Mouse (Mus musculus): Measurements from ENCODE around the gene Tmem266. TPM values are rescaled to one million over a fixed set of nuclear protein-coding genes. Genes with fewer than 3 reads are reported as not detected.
A peak's percentile ranks its signal among the peaks of the same experiment; 100 is the strongest.

Tmem266 gene
- 1 to 10 TPM; 5.0 to 6.7 TPM for total RNA-seq (2021)

- peak; percentile 83 to 84 for DNase-seq
These were observed at the start of gene Tmem266, which contains the start of gene Nrg4 for GRCm38 (mm10) chr9:55326515-55327233. Gene Tmem266, plus strand, starts transcription at chr9:55326913. Gene Nrg4, minus strand, starts transcription at chr9:55326844.

- peak; percentile 4 to 7 for DNase-seq
These were observed 49.2 kb upstream of the Tmem266 start for GRCm38 (mm10) chr9:55277562-55277961.

- no peak for DNase-seq
These were observed 47.4 kb upstream of the Tmem266 start for GRCm38 (mm10) chr9:55279114-55279825.

DNA sequence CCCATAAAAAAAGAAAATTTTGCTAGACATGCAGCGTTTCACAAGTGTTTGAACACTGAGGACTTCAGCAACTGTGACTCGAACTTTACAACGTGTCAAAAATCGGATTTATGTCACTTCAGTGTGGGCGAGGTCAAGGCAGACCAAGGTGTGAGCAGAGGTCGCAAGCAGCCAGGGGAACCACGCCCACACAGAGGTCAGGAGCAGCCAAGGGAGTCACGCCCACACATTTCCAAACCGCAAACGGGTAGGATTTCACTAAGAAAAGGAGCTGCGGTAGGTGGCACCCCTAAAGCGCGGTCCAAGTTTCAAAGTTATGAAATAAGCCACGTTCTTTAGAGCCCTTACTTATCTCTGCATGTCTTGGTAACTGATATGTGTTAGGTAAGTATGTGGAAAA lies 43.2 kb upstream of the Tmem266 start:
- DNase-seq, result no peak

GRCm38 (mm10) chr9:55285197-55285596 lies 41.5 kb upstream of the Tmem266 start:
- DNase-seq, result no peak

GRCm38 (mm10) chr9:55289475-55290198 lies 37.1 kb upstream of the Tmem266 start:
- no peak for DNase-seq

DNA sequence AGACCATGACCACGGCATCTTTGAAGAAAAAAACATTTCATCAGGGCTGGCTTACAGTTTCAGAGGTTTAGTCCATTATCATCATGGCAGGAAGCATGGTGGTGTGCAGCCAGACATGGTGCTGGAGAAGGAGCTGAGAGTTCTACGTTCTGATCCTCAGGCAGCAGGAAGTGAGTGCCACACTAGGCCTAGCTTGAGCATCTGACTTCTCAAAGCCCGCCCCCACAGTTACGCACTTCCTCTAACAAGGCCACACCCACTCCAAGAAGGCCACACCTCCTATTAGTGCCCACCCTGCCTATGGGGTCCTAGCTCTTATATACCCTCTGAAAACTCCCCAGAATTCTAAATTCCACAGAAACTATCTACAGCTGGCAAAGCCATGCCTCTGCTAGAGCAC lies 34.7 kb upstream of the Tmem266 start:
- no peak for DNase-seq

GRCm38 (mm10) chr9:55296221-55296620 lies 30.5 kb upstream of the Tmem266 start:
- no peak for DNase-seq

- no peak for DNase-seq
These were observed 19.6 kb upstream of the Tmem266 start for GRCm38 (mm10) chr9:55307066-55307465.

- DNase-seq, result no peak
These were observed 19.2 kb upstream of the Tmem266 start for GRCm38 (mm10) chr9:55307557-55307956.

- DNase-seq, result no peak
These were observed 18.3 kb upstream of the Tmem266 start for GRCm38 (mm10) chr9:55308455-55308854.

GRCm38 (mm10) chr9:55311560-55311959 lies 15.2 kb upstream of the Tmem266 start:
- DNase-seq, result peak; percentile 53 to 60

GRCm38 (mm10) chr9:55313619-55314261 lies 13.0 kb upstream of the Tmem266 start:
- DNase-seq, result no peak

DNA sequence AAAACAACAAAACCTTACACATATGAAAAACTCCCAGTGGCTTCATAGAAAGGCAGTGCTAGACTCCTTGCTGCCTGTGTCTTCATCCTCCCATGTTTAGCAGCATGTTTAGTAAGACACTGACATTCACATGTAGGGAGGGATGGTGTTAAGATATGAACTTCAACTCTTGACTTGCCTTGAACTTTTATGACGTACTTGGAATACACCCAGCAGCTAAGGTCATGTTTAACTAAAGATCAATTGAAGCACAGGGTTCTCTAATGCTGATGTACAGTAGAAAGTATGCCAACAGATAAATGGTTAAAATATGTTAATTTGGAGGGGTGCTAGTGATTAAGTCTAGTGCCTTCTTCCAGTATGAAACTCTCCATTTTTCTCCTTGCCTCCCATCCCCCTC lies 4.1 kb upstream of the Tmem266 start:
- DNase-seq, result no peak

- no peak for DNase-seq
These were observed 2.6 kb upstream of the Tmem266 start for GRCm38 (mm10) chr9:55324085-55324484.

DNA sequence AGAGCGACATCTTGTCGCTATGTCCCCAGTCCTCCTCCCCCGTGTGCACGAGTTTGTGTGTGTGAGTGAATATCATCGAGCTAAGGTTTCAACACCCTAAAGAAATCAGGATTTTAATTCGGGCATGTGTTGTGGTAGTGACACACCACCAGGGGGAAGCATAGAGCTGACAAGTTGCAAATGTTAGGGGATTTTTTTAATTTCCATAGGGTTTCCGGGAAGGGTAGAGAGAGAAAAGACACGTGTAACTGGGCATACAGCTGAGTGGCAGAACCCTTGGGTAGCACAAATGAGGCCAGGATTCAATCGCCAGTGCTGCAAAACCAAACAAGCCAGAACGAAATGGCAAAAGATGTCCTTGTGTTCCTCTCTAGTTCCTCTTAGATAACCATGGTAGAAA lies 2.2 kb upstream of the Tmem266 start:
- no peak for DNase-seq

DNA sequence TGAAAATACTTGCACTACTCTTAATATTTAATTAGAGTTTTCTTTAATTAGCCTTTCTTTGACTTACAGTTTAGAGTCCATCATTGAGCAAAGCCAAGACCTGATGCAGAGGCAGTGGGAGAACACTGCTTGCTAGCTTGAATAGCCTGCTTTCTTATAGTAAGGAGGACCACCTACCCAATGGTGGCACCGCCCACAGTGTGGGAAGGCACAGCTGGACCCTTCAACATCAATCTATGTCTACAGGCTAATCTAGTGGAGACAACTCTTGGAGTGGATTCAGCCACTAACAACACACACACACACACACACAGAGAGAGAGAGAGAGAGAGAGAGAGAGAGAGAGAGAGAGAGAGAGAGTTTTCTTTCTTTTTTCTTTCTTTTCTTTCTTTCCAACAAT lies 1.7 kb upstream of the Tmem266 start:
- no peak for DNase-seq

DNA sequence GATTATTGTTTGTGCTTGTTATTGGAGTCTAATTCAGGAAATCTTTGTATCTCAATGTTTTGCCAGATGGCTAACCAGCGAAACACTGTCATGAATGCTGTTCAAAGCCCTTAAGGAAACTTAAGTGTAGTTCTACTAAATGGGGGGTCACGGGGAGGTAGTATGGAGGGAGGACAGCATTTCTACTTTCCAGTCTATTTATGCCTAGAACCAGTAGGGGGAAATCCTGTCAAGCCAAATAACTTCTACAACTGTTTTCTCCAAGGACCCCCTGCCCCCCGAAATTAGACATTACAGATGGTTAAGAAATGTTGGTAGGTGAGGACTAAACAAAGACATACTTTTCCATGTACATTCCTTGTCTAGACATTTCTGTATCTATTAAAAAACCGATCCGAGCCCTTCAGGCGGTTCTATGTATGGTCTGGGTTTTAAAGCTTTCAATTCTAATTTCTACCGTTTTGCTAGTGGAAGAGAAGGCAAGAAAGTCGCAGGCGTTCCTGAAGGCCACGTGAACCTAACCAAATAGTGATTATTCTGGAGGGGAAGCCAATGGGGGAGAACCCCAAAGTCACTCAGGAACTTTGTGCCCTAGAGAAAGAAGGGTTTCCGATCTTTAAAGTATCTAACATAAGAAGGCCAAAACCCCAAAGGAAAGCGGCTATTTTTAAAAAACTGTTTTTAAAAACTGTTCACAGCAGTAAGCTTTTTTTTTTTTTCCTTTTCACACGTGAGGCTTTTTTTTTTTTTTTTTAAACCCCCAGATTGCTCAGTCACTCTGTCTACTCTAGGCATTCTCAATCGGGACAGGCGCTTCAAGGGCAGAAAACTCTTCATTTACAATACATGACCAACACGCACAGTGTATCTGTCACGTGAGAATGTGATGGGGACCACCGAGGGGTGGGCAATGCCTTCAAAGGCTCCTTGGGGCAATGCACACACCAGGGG lies 874 bp upstream of the Tmem266 start:
- DNase-seq, result no peak

DNA sequence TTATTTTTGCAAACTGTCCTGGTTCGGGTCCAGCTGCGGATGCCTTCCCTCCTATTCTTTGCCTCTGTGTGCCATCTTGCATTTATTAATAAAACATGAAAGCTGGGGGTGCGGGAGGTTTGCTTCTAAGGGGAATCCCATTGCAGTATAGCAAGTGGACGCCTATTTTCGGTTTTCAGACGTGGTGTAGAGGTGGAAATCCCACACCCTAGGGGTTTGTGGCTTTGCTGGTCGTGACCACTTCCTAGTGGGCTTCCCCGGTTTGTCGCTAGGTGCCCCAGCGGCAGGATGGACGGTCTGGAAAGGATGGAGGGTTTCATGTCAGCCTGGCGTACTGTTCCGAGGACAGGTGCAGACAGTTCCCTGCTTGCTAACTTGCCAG lies 512 bp downstream of the Tmem266 start:
- DNase-seq, result peak in 1 of 2 experiments; percentile 21

DNA sequence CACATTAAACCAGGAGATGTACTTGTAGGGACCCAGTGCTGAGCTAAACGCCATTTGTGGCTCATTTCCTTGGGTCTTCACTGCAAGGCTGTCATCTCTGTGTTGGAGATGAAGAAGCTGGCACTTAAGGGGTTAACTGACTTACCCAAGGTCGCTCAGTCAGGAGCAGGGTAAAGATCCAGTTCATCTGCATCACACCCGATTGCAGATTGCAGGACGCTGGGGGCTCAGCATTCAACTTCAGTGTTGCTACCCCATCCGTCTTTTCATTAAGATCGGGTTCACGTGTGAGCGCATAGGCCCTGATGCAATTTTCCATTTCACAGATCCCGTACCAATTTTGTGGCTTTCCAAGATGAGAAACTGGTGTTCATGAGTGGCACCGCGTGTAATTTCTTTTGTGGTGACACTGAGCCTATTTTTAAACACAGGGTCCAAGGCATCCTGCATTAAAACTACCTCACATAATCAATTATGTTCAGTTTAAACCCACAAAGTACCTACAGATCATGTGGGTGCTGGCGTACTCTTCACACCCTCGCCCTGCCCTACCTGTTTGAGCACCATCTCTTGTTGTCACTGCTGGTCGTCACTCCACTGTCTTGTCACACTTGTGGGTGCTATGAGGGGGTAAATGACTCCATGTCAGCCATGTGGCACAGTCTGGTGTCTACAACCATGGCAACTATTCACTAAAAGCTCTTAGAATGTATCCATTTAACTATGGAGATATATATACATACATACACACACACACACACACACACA lies 1.6 kb downstream of the Tmem266 start:
- DNase-seq, result no peak

DNA sequence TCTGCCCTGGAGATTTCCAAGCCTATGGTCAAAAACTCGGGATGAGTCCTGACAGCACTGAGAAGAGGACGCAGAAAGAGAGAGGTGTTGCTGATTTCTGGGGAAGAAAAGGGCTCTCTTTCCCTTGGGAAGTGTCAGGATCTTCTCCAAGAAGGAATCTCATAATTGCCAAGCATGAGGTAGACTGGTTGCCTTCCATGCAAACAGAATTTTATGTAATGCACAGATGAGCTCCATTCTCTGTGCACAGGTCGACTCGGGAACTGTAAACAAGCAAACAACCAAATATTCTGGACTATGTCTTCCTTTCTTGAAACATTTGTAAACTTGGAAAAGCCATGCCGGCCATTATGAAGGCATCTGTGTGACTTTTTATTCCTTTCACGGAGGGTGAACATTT lies 2.7 kb downstream of the Tmem266 start:
- no peak for DNase-seq
